ENCODE assay signal across 21 mouse cellular contexts in the genomic region with DNA sequence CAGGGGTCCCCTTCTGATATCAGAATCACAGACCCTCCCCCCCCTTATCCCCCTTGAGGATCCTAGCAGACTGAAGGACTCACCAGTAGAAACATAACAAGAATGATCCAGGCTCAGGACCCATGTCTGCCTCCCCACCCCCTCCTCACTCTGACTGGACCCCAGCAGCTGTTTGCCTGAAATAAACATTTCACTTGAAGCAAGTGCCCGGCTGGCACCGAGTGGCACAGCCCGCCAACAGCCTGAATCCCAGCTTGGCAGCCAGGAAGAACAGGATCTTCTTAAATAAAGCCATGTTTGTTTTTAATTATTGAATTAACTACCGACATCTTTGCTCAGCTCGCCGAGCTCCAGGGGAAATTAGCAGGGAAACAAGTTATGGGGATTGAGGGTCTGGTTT.
DNase-seq lines count a peak whose midpoint lies in the region; ATAC-seq and TF ChIP-seq lines count a peak whose summit lies in the region.
"Had no signal": no experiment of that assay in that cellular context is flagged by ENCODE, and none has a peak within 500 bp of the region (broad histone marks: within the 10 kb centered on the region; RNA-seq: fewer than 3 reads in every experiment).

No protein-coding gene starts in this region.

- no peak for ATAC-seq in embryonic facial prominence, embryonic 14.5 days (ENCODE audit: low read depth)
- no peak; the same call in 1 of the 2 replicates for ATAC-seq in hindbrain, postnatal 0 days
- no peak for ATAC-seq in hindbrain, embryonic 13.5 days (ENCODE audit: low FRiP score)
- no peak for ATAC-seq in midbrain, embryonic 14.5 days (ENCODE audit: low FRiP score, low TSS enrichment)
- no peak for ATAC-seq in midbrain, embryonic 16.5 days
- no peak for ATAC-seq in kidney, embryonic 14.5 days (ENCODE audit: low FRiP score, low TSS enrichment)

- no peaks in the 10 kb centered on the region for H3K9me3 ChIP-seq in embryonic facial prominence, embryonic 14.5 days (ENCODE audit: control insufficient read depth, low read length)
- no peaks in the 10 kb centered on the region for H3K9me3 ChIP-seq in embryonic facial prominence, embryonic 10.5 days
- H3K9me3 ChIP-seq in hindbrain, postnatal 0 days (ENCODE audit: low read length): no peaks in the 10 kb centered on the region
- H3K9me3 ChIP-seq in hindbrain, embryonic 13.5 days: no peaks in the 10 kb centered on the region
- H3K9me3 ChIP-seq in midbrain, embryonic 14.5 days (ENCODE audit: control insufficient read depth, low read length): no peaks in the 10 kb centered on the region
- H3K9me3 ChIP-seq in midbrain, embryonic 16.5 days (replicated peaks; ENCODE audit: control insufficient read depth, low read length, poor library complexity, severe bottlenecking): no peaks in the 10 kb centered on the region
- H3K9me3 ChIP-seq in kidney, embryonic 14.5 days (ENCODE audit: control insufficient read depth, low read length): no peaks in the 10 kb centered on the region
- H3K9me3 ChIP-seq: embryonic facial prominence, embryonic 13.5 days; G1E; heart, embryonic 15.5 days; limb, embryonic 12.5 days; lung, embryonic 15.5 days; neural tube, embryonic 15.5 days had no signal

- no peak overlapping the region for H3K4me2 ChIP-seq in embryonic facial prominence, embryonic 14.5 days (ENCODE audit: low read depth, low read length)
- no peak overlapping the region for H3K4me2 ChIP-seq in hindbrain, postnatal 0 days (ENCODE audit: low read depth, low read length)
- no peak overlapping the region for H3K4me2 ChIP-seq in hindbrain, embryonic 13.5 days
- H3K4me2 ChIP-seq in midbrain, embryonic 14.5 days (ENCODE audit: low read length): no peak overlapping the region
- no peak overlapping the region for H3K4me2 ChIP-seq in midbrain, embryonic 16.5 days (ENCODE audit: low read length)
- no peak overlapping the region for H3K4me2 ChIP-seq in kidney, embryonic 14.5 days (replicated peaks; ENCODE audit: low read depth, low read length)
- H3K4me2 ChIP-seq: embryonic facial prominence, embryonic 13.5 days; heart, embryonic 15.5 days; limb, embryonic 12.5 days; lung, embryonic 15.5 days; neural tube, embryonic 15.5 days had no signal

- WGBS in embryonic facial prominence, embryonic 14.5 days: 37% methylated on average over 6 of the region's 6 CpGs
- 59% methylated on average over 6 of the region's 6 CpGs for WGBS in embryonic facial prominence, embryonic 10.5 days
- 28% methylated on average over 6 of the region's 6 CpGs for WGBS in hindbrain, postnatal 0 days
- WGBS in hindbrain, embryonic 13.5 days: 73% methylated on average over 6 of the region's 6 CpGs
- WGBS in midbrain, embryonic 14.5 days: 77% methylated on average over 6 of the region's 6 CpGs
- 65% methylated on average over 6 of the region's 6 CpGs for WGBS in midbrain, embryonic 16.5 days
- WGBS in kidney, embryonic 14.5 days: 76% methylated on average over 6 of the region's 6 CpGs

- DNase-seq in embryonic facial prominence, embryonic 14.5 days (ENCODE audit: low spot score): peak; percentile 41
- DNase-seq in embryonic facial prominence, embryonic 10.5 days (ENCODE audit: low spot score): no peak
- peak; percentile 54 for DNase-seq in hindbrain, postnatal 0 days (ENCODE audit: low spot score)
- DNase-seq in midbrain, embryonic 14.5 days: peak; percentile 27
- DNase-seq in brain, adult 2 months (ENCODE audit: low read depth, low spot score): peak; percentile 59
- DNase-seq: gastrocnemius, postnatal 25 days; heart, postnatal 4 days; kidney, adult 8-10 months; kidney, postnatal 36 days; thymus, postnatal 25 days had no signal

- H3K27me3 ChIP-seq in embryonic facial prominence, embryonic 14.5 days (replicated peaks; ENCODE audit: control insufficient read depth, insufficient read depth, low read length): no peaks in the 10 kb centered on the region
- no peaks in the 10 kb centered on the region for H3K27me3 ChIP-seq in embryonic facial prominence, embryonic 10.5 days (replicated peaks; ENCODE audit: low read depth, poor library complexity, severe bottlenecking)
- H3K27me3 ChIP-seq in hindbrain, postnatal 0 days (ENCODE audit: insufficient read depth, low read length): no peaks in the 10 kb centered on the region
- H3K27me3 ChIP-seq in hindbrain, embryonic 13.5 days: 0 out of 2 replicates have a peak, but pooled peaks cover 3% of the 10 kb centered on the region
- no peaks in the 10 kb centered on the region for H3K27me3 ChIP-seq in midbrain, embryonic 14.5 days (ENCODE audit: control insufficient read depth, insufficient read depth, low read length)
- no peaks in the 10 kb centered on the region for H3K27me3 ChIP-seq in midbrain, embryonic 16.5 days (ENCODE audit: control insufficient read depth, insufficient read depth, low read depth, low read length)
- no peaks in the 10 kb centered on the region for H3K27me3 ChIP-seq in kidney, embryonic 14.5 days (ENCODE audit: control insufficient read depth, insufficient read depth, low read length)
- H3K27me3 ChIP-seq: embryonic facial prominence, embryonic 13.5 days; limb, embryonic 12.5 days; lung, embryonic 15.5 days; neural tube, embryonic 15.5 days had no signal

- H3K4me1 ChIP-seq in embryonic facial prominence, embryonic 14.5 days (ENCODE audit: control insufficient read depth, insufficient read depth, low read length): peaks cover 6% of the 10 kb centered on the region; the same call in 1 of the 2 replicates
- H3K4me1 ChIP-seq in embryonic facial prominence, embryonic 10.5 days: peaks cover 17% of the 10 kb centered on the region
- H3K4me1 ChIP-seq in hindbrain, postnatal 0 days (ENCODE audit: insufficient read depth, low read length): peaks cover 23% of the 10 kb centered on the region
- H3K4me1 ChIP-seq in hindbrain, embryonic 13.5 days (replicated peaks): peaks cover 32% of the 10 kb centered on the region
- 0 out of 2 replicates have a peak, but pooled peaks cover 12% of the 10 kb centered on the region for H3K4me1 ChIP-seq in midbrain, embryonic 14.5 days (ENCODE audit: control insufficient read depth, insufficient read depth, low read length)
- peaks cover 6% of the 10 kb centered on the region; the same call in 1 of the 2 replicates for H3K4me1 ChIP-seq in midbrain, embryonic 16.5 days (ENCODE audit: control insufficient read depth, insufficient read depth, low read length)
- no peaks in the 10 kb centered on the region for H3K4me1 ChIP-seq in kidney, embryonic 14.5 days (ENCODE audit: control insufficient read depth, insufficient read depth, low read length)
- H3K4me1 ChIP-seq: heart, embryonic 15.5 days; lung, embryonic 15.5 days had no signal

- TF ChIP-seq CTCF in hindbrain, postnatal 0 days (IDR thresholded peaks at IDR 0.05; ENCODE audit: low read depth): no peak

- H3K4me3 ChIP-seq in embryonic facial prominence, embryonic 14.5 days (ENCODE audit: low read depth, low read length): no peak overlapping the region
- H3K4me3 ChIP-seq in embryonic facial prominence, embryonic 10.5 days: no peak overlapping the region
- H3K4me3 ChIP-seq in hindbrain, postnatal 0 days (ENCODE audit: low read length): no peak overlapping the region
- no peak overlapping the region for H3K4me3 ChIP-seq in hindbrain, embryonic 13.5 days
- no peak overlapping the region for H3K4me3 ChIP-seq in midbrain, embryonic 14.5 days (replicated peaks; ENCODE audit: low read depth, low read length)
- no peak overlapping the region for H3K4me3 ChIP-seq in midbrain, embryonic 16.5 days (ENCODE audit: low read depth, low read length)
- H3K4me3 ChIP-seq in kidney, embryonic 14.5 days (ENCODE audit: low read length): no peak overlapping the region
- H3K4me3 ChIP-seq: embryonic facial prominence, embryonic 13.5 days; heart, embryonic 15.5 days; limb, embryonic 12.5 days; lung, embryonic 15.5 days; myocyte; neural tube, embryonic 15.5 days had no signal

- H3K27ac ChIP-seq in embryonic facial prominence, embryonic 14.5 days (replicated peaks; ENCODE audit: low read depth, low read length): no peak overlapping the region
- no peak overlapping the region for H3K27ac ChIP-seq in embryonic facial prominence, embryonic 10.5 days (replicated peaks)
- H3K27ac ChIP-seq in hindbrain, postnatal 0 days: peak overlapping the region; percentile 26; the same call in 1 of the 2 replicates
- no peak overlapping the region for H3K27ac ChIP-seq in hindbrain, embryonic 13.5 days
- H3K27ac ChIP-seq in midbrain, embryonic 14.5 days (replicated peaks; ENCODE audit: low read depth, low read length): no peak overlapping the region
- no peak overlapping the region for H3K27ac ChIP-seq in midbrain, embryonic 16.5 days (ENCODE audit: low read length)
- H3K27ac ChIP-seq in kidney, embryonic 14.5 days (ENCODE audit: low read depth, low read length): no peak overlapping the region
- H3K27ac ChIP-seq: embryonic facial prominence, embryonic 13.5 days; heart, embryonic 15.5 days; limb, embryonic 12.5 days; liver, embryonic 14.5 days; lung, embryonic 15.5 days; neural tube, embryonic 15.5 days had no signal

- H3K36me3 ChIP-seq in embryonic facial prominence, embryonic 14.5 days (ENCODE audit: control insufficient read depth, insufficient read depth, low read length): no peaks in the 10 kb centered on the region
- no peaks in the 10 kb centered on the region for H3K36me3 ChIP-seq in embryonic facial prominence, embryonic 10.5 days (replicated peaks)
- H3K36me3 ChIP-seq in hindbrain, postnatal 0 days (ENCODE audit: insufficient read depth, low read length): no peaks in the 10 kb centered on the region
- H3K36me3 ChIP-seq in hindbrain, embryonic 13.5 days: no peaks in the 10 kb centered on the region
- no peaks in the 10 kb centered on the region for H3K36me3 ChIP-seq in midbrain, embryonic 14.5 days (ENCODE audit: control insufficient read depth, insufficient read depth, low read length)
- no peaks in the 10 kb centered on the region for H3K36me3 ChIP-seq in midbrain, embryonic 16.5 days (ENCODE audit: control insufficient read depth, insufficient read depth, low read length)
- H3K36me3 ChIP-seq in kidney, embryonic 14.5 days (ENCODE audit: control insufficient read depth, insufficient read depth, low read length): no peaks in the 10 kb centered on the region
- H3K36me3 ChIP-seq: embryonic facial prominence, embryonic 13.5 days; G1E; heart, embryonic 15.5 days; limb, embryonic 12.5 days; lung, embryonic 15.5 days; neural tube, embryonic 15.5 days had no signal

- no peak overlapping the region for H3K9ac ChIP-seq in embryonic facial prominence, embryonic 14.5 days (ENCODE audit: low read depth, low read length)
- no peak overlapping the region for H3K9ac ChIP-seq in hindbrain, postnatal 0 days (replicated peaks; ENCODE audit: low read length)
- no peak overlapping the region for H3K9ac ChIP-seq in hindbrain, embryonic 13.5 days
- H3K9ac ChIP-seq in midbrain, embryonic 14.5 days (replicated peaks; ENCODE audit: low read length): no peak overlapping the region
- H3K9ac ChIP-seq in midbrain, embryonic 16.5 days (ENCODE audit: low read depth, low read length): no peak overlapping the region
- no peak overlapping the region for H3K9ac ChIP-seq in kidney, embryonic 14.5 days (ENCODE audit: low read depth, low read length)
- H3K9ac ChIP-seq: embryonic facial prominence, embryonic 13.5 days; heart, embryonic 15.5 days; limb, embryonic 12.5 days; liver, embryonic 14.5 days; lung, embryonic 15.5 days; neural tube, embryonic 15.5 days had no signal
